Mouse (Mus musculus): Measurements from ENCODE around the gene Cct8.
A peak's percentile ranks its signal among the peaks of the same experiment; 100 is the strongest.

Cct8 gene

DNA sequence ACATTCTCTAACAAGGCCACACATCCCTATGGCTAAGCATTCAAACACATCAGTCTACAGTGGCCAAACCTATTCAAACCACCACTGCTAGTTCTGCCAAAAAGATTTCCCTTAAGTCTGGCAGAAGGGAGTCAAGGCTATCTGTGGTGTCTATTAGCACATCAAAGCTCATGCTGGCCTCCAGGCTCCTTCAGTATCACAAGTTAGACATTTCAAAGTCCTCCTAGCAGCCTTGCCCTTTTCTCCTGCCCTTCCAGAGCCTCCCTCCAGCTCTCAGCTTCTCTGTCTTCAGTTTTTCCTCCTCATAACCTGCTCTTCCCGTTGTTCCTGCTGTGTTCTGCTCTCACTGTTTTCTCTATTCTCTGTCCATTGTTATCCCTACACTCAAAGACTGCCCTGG is 51.6 kb downstream of the Cct8 start:
- no peak for DNase-seq

DNA sequence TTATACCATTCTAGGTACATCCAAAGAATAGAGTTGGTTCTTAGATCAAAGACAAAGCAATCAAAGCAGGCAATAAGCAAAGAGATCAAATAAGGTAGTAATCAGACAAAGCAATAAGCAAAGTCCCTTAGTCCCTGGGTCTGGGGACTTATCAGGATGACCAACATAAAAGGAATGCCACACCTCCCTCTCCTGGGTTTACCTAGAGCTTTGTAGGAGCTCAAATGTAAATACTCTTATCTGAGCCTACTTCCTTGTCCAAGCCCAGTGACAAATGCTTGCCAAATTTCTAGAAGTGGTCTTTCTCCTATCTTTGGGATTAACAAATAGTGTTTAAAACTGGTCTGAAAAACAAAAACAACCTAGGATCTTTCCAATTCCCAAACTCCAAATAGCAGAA is 52.4 kb downstream of the Cct8 start:
- DNase-seq, result no peak

DNA sequence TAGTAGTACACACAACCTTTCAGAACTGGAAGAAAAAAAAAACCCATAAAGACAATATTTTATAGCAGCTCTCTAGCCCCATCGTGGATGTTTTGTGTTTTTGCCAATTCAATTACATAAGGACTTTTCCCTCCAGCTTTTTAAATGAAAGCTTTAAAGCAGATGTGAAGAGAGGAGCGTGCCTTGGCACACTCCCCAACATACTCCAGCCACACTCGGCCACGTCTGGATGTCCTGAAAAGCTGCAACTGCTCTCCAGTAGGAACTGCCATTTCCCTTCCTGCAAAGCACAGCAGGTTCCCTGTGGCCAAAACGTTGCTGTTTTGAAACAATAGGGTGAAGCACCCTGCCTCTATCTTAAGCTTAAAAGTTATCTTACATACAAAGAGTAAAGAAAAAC is 53.4 kb downstream of the Cct8 start:
- DNase-seq, result no peak

DNA sequence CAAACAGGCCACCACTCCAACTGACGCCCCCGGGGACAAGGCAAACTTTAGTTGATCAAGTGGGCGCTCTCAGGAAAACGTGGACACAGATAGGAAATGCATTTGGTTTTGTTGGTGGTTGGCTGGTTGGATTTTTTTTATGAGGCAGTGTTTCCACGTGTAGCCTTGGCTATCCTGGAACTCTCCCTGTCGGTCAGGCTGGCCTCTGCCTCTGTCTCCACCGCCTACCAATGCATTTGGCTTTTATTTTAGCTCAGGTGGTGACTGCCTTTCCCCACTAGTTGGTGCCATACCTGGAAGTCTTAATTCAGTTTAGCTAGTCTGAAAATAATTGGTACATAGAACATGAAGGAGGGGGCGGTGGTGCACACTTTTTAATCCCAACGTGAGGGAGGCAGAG is 54.6 kb downstream of the Cct8 start:
- peak; percentile 33 for DNase-seq

DNA sequence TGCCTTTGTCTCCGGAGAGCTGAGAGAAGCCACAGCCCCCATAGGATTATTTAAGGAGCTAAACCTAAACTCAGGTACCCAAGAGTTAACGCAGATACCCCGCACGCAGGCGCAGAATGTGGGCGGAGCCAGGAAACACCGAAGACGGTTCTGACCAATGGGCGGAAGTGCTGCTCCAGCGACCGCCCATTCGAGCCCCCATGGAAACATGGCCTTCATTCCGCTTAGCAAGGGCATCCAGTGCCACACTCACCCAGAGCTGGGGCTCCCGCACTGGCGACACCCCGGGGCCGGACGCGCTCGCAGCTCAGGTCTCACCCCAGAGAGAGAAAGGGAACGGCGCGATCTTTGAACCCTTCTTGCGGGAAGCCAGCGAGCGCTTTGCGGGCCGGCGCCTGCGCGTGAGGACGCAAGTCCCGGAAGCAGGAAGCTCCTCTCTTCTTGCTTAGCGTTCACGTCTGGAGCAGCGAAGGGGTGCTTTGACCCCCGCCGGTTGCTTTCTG is 55.4 kb downstream of the Cct8 start, which contains the start of gene Rwdd2b:
Gene Rwdd2b (minus strand): TSS at position 390 of the 503 bp plus-strand sequence.
- DNase-seq, result peak; percentile 95

DNA sequence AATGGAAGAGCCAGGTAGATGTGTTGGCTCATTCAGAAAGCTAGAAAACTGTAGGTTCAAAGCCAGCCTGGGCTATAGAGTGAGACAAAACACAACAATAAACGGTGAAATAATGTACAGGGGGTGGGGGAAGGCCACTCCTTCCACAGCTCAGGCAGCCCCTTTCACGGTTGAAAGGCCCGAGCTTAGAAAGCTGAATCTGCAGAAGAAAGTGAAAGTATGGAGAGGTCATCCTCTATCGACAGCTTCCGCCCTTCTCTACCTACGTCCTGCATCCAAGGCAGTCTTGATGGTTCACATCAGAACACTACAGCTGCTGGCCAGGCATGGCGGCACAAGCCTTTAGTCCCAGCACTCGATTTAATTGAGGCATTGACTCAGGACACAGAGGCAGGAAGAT is 57.0 kb downstream of the Cct8 start:
- no peak for DNase-seq

DNA sequence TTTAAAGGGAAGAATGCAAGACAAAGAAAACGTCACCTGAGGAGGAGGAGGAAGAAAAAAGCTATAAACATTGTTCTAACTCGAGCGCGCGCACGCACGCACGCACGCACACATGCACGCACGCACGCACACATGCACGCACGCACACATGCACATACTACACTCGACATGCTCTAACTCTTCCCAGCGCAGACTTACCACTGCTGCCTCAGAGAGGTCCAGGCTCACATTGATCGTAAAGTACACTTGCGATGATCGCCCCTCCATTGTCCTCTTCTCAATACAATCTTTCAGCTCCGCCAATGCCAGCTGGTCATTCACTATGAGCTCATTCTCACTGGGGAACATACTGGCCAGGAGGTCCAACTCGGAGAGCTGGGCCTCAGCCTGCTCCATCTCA is 58.6 kb downstream of the Cct8 start:
- DNase-seq, result no peak

DNA sequence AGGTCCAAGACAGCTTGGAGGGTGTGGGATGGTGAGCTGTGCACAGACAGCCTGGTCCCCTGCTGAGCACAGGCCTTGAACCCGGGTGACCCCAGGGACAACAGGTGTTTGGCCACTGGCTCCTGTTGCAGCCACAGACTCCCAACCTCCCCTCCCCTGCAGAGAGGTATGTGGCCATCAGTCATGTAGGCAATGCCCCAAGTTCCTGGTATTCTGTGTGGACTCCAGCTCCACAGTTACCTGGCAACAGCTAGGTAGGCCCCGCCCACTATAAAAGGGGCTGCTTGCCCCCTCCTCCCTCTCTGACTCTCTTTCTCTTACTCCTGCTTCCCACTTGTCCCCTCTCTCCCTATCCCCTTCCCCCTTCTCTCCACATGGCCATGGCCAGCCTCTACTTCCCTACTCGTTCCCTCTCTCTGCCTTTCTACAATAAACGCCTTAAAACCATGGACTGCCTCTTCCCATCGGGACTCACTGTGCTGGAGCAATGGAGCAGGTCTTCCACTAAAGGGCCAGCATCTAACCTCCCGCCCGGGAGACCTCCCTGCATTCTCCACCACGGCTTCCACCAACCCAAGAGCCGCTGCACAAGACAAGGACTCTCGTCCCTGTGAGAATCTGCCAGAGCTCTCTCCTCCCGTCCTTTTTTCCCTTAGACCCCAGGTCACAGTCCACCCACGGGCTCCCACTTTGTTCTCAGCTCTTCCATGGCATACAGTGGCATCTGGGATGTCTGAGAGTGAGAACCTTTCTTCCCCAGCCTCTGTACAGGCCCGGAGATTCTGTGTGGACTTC is 60.1 kb downstream of the Cct8 start:
- no peak for DNase-seq

DNA sequence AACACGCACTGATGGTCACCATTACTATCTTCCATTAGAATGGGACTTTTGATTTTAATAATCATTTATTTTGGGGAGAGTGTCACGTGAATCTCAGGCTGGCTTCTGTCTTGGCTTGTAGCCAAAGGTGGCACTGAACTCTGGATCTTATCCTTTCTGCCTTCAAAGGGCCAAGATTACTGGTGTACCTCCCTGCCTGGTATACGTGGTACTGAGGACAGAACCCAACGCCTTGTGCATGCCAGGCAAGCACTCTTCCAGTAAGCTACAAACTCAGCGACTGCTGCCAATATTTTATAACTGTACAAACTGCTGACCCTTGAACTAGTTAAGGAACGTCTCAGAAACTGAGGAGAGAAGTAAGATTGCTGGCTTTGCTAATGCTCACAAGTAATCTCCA is 60.7 kb downstream of the Cct8 start:
- no peak for DNase-seq

DNA sequence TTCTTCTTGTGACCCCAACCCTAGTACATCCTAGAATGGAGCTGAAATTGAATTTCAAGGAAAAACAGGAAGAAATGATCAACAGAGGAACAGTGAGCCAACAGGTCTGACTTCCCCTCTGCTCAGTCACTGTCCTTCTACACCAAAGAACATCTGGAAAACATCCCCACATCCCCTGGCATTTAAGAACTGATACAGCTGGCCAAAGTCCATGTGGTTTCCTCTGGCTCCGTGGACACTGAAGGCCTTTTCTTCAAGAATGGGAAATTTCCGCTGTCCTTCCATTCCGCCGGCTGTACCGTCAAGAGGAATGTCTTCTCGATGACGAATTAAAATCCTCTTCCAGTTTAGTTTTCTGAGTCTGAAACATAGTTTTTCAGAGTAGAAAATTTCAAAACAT is 61.4 kb downstream of the Cct8 start:
- DNase-seq, result no peak
